Mouse (Mus musculus) intestine, embryonic 14.5 days (tissue): ENCODE data around the gene Fyb2. TPM values are rescaled to one million over a fixed set of nuclear protein-coding genes. Genes with fewer than 3 reads are reported as not detected.

ENCODE experiments used
- ATAC-seq: fragments of 200-750 bp; cut with Nextera tagmentation; replicated peaks from 2 replicates; pipeline ENCODE4 v1.8.0; 2017; ENCODE audit warnings: low read depth, moderate number of reproducible peaks, moderate TSS enrichment, moderate library complexity; ENCODE audit not compliant: low FRiP score, low TSS enrichment
- DNase-seq: peaks from one replicate; pipeline ENCODE4 v3.0.0-alpha.2; 2018; ENCODE audit warnings: low spot score
- H3K27ac ChIP-seq: fragments of 300-500 bp; sonication (generic); 2 replicates; pipeline ENCODE4 v1.5.1; 2014; ENCODE audit warnings: low read depth, mild to moderate bottlenecking, control low read depth
- H3K27me3 ChIP-seq: fragments of 300-500 bp; sonication (generic); replicated peaks from 2 replicates; pipeline ENCODE4 v1.6.1; 2014; ENCODE audit warnings: low read length, control low read depth; ENCODE audit not compliant: control insufficient read depth, insufficient read depth
- H3K36me3 ChIP-seq: fragments of 300-500 bp; sonication (generic); 2 replicates; pipeline ENCODE4 v1.6.1; 2014; ENCODE audit warnings: low read length, control low read depth; ENCODE audit not compliant: control insufficient read depth, insufficient read depth
- H3K4me1 ChIP-seq: fragments of 300-500 bp; sonication (generic); replicated peaks from 2 replicates; pipeline ENCODE4 v1.6.1; 2014; ENCODE audit warnings: low read length, control low read depth, mixed read lengths; ENCODE audit not compliant: control insufficient read depth, insufficient read depth
- H3K4me2 ChIP-seq: fragments of 300-500 bp; sonication (generic); 2 replicates; pipeline ENCODE4 v1.6.1; 2014; ENCODE audit warnings: low read length
- H3K4me3 ChIP-seq: fragments of 300-500 bp; sonication (generic); 2 replicates; pipeline ENCODE4 v1.5.1; 2014; ENCODE audit warnings: low read depth, low read length, control low read depth, mixed read lengths
- H3K9ac ChIP-seq: fragments of 300-500 bp; sonication (generic); 2 replicates; pipeline ENCODE4 v1.6.1; 2014; ENCODE audit warnings: mild to moderate bottlenecking, low read length
- H3K9me3 ChIP-seq: fragments of 300-500 bp; sonication (generic); 2 replicates; pipeline ENCODE4 v1.6.1; 2016; ENCODE audit warnings: low read length, control low read depth; ENCODE audit not compliant: control insufficient read depth
- WGBS: fragments of 180-500 bp; shearing (Covaris S2); extraction: QIAGEN DNeasy Blood & Tissue Kit; methylation state at CpG from one replicate; pipeline ENCODE4 v1.1.7; 2014; 5-methylcytosine and 5-hydroxymethylcytosine counted together
- polyA plus RNA-seq: library from polyadenylated mRNA; unstranded; fragments of >200 nt; fragmentation: Nextera tagmentation; extraction: Ambion mirVana; gene quantifications from 2 replicates; pipeline ENCODE4 v1.2.1, GENCODE M21; 2014

Fyb2 gene
- polyA plus RNA-seq, 1 experiment from 2014 or later = not detected

DNA sequence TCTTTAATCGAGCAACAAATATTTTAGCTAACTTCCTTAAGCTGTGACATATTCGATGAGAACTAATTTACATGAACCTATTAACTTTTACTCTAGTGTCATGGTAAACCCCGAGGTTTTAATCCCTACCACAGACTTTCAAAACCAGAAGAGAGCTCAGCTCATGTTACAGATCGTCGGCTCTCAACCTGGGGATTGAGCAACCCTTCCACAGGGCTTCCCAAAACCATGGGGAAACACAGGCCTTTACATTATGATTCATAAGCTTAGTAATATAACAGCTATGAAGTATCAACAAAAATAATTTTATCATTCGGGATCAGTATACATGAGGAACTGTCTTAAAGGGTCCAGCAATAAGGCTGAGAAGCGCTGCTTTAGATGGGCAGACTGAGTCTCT is 15.9 kb downstream of the Fyb2 start:
- WGBS = 88% methylated on average over 7 of the region's 7 CpGs
- H3K27me3 ChIP-seq = no peaks in the 10 kb centered on the region
- no peaks in the 10 kb centered on the region for H3K4me1 ChIP-seq
- H3K36me3 ChIP-seq = no peaks in the 10 kb centered on the region
- DNase-seq (no peak), ATAC-seq (no peak)
- no peak overlapping the region for H3K4me3 ChIP-seq
- H3K27ac ChIP-seq = no peak overlapping the region
- H3K9ac ChIP-seq = no peak overlapping the region
- no peaks in the 10 kb centered on the region for H3K9me3 ChIP-seq
- H3K4me2 ChIP-seq = no peak overlapping the region

GRCm38 (mm10) chr4:104933620-104934019 is 20.4 kb downstream of the Fyb2 start:
- H3K9me3 ChIP-seq = no peaks in the 10 kb centered on the region
- H3K27ac ChIP-seq = no peak overlapping the region
- no peak overlapping the region for H3K4me2 ChIP-seq
- no peak overlapping the region for H3K9ac ChIP-seq
- H3K27me3 ChIP-seq = no peaks in the 10 kb centered on the region
- ATAC-seq = no peak
- H3K4me1 ChIP-seq = no peaks in the 10 kb centered on the region
- H3K4me3 ChIP-seq = no peak overlapping the region
- DNase-seq = no peak
- no peaks in the 10 kb centered on the region for H3K36me3 ChIP-seq

DNA sequence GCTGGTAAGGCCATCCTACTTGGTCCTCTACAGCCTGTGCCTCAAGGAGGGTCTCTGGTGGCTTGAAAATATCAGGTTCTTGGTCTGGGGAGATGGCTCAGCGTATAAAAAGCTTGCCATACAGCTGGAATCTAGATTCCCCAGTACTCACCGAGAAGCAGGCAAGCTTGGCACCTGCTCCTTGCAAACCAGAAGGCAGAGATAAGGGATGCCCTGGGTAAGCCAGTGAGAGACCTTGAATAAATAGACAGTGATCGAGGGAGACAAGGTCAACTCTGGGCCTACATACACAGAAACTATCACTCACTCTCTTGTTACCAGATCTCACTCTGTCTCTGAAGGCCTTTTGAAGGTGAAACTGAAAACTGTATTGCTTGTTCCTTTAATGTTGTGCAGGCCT is 21.7 kb downstream of the Fyb2 start:
- no peak overlapping the region for H3K9ac ChIP-seq
- H3K27me3 ChIP-seq = no peaks in the 10 kb centered on the region
- 52% methylated on average over 3 of the region's 3 CpGs for WGBS
- no peaks in the 10 kb centered on the region for H3K9me3 ChIP-seq
- H3K4me1 ChIP-seq = no peaks in the 10 kb centered on the region
- H3K4me2 ChIP-seq = no peak overlapping the region
- no peak overlapping the region for H3K4me3 ChIP-seq
- ATAC-seq (no peak), DNase-seq (no peak)
- no peaks in the 10 kb centered on the region for H3K36me3 ChIP-seq
- no peak overlapping the region for H3K27ac ChIP-seq

DNA sequence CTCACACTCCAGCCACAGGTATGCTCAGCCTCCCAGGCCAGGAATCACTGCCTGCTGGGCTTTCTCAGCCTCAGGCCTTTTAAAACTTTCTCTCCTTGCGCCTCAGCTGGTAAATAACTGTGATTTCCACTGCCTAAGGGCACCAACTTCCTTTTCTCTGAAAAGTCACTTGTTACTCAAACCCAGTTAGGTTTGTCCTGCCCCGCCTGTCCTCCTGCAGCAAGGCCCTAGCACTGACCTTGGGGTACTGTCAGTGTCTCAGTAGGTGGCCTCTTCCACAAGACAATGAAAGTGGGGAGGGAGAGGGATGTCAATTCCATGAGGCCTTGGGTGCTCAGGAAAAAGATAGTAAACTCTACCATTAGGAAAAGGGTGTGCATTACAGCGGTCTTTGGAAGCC is 22.2 kb downstream of the Fyb2 start:
- ATAC-seq (no peak), DNase-seq (no peak)
- H3K4me1 ChIP-seq = no peaks in the 10 kb centered on the region
- 69% methylated on average over 3 of the region's 3 CpGs for WGBS
- H3K27me3 ChIP-seq = no peaks in the 10 kb centered on the region
- no peaks in the 10 kb centered on the region for H3K36me3 ChIP-seq
- H3K27ac ChIP-seq = no peak overlapping the region
- no peak overlapping the region for H3K4me2 ChIP-seq
- H3K9ac ChIP-seq = no peak overlapping the region
- H3K9me3 ChIP-seq = no peaks in the 10 kb centered on the region
- no peak overlapping the region for H3K4me3 ChIP-seq

- no peak for ATAC-seq
- Histone ChIP-seq H3K9ac (no peak overlapping the region), H3K9me3 (no peaks in the 10 kb centered on the region), H3K4me2 (no peak overlapping the region), H3K36me3 (no peaks in the 10 kb centered on the region), H3K4me1 (no peaks in the 10 kb centered on the region), H3K4me3 (no peak overlapping the region), H3K27ac (no peak overlapping the region), H3K27me3 (no peaks in the 10 kb centered on the region)
- WGBS = 38% methylated on average over 9 of the region's 9 CpGs
- DNase-seq = no peak
Observed at GRCm38 (mm10) chr4:104936011-104936410, 22.8 kb downstream of the Fyb2 start.

GRCm38 (mm10) chr4:104939535-104939934 is 26.3 kb downstream of the Fyb2 start:
- no peak overlapping the region for H3K4me3 ChIP-seq
- H3K9ac ChIP-seq = no peak overlapping the region
- H3K27ac ChIP-seq = no peak overlapping the region
- H3K4me2 ChIP-seq = no peak overlapping the region
- DNase-seq = no peak
- H3K9me3 ChIP-seq = no peaks in the 10 kb centered on the region
- ATAC-seq = no peak
- H3K4me1 ChIP-seq = no peaks in the 10 kb centered on the region
- no peaks in the 10 kb centered on the region for H3K36me3 ChIP-seq
- 71% methylated on average over 6 of the region's 6 CpGs for whole genome bisulfite sequencing
- H3K27me3 ChIP-seq = no peaks in the 10 kb centered on the region

GRCm38 (mm10) chr4:104941895-104942294 is 28.6 kb downstream of the Fyb2 start:
- Histone ChIP-seq H3K27ac (no peak overlapping the region), H3K36me3 (no peaks in the 10 kb centered on the region), H3K4me1 (no peaks in the 10 kb centered on the region), H3K27me3 (no peaks in the 10 kb centered on the region), H3K9me3 (no peaks in the 10 kb centered on the region), H3K9ac (no peak overlapping the region), H3K4me2 (no peak overlapping the region), H3K4me3 (no peak overlapping the region)
- DNase-seq = no peak
- 76% methylated on average over 1 of the region's 1 CpGs for WGBS
- ATAC-seq = no peak

DNA sequence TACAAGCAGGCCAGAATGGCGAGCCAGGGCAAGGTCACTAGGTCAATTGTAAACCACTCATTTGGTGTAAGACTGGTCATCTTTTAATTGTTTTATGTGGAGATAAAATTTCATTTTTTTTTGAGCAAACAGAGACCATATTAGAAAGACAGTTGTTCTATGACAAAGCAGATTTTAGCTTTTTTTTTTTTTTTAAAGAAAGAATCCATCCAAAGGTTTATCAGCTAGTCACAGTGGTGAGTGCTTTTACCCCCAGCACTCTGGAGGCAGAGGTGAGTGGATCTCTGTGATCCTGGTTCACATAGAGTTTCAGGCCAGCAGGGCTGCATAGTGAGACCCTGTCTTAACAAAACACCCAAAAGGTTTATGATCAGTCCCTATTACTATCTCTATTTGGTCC is 31.2 kb downstream of the Fyb2 start:
- no peaks in the 10 kb centered on the region for H3K27me3 ChIP-seq
- no peaks in the 10 kb centered on the region for H3K9me3 ChIP-seq
- H3K4me1 ChIP-seq = no peaks in the 10 kb centered on the region; the same call in 1 of the 2 replicates
- no peak overlapping the region for H3K4me3 ChIP-seq
- no peak for DNase-seq
- H3K36me3 ChIP-seq = no peaks in the 10 kb centered on the region
- ATAC-seq = no peak
- H3K4me2 ChIP-seq = no peak overlapping the region
- 68% methylated on average over 1 of the region's 1 CpGs for WGBS
- H3K9ac ChIP-seq = no peak overlapping the region
- no peak overlapping the region for H3K27ac ChIP-seq

DNA sequence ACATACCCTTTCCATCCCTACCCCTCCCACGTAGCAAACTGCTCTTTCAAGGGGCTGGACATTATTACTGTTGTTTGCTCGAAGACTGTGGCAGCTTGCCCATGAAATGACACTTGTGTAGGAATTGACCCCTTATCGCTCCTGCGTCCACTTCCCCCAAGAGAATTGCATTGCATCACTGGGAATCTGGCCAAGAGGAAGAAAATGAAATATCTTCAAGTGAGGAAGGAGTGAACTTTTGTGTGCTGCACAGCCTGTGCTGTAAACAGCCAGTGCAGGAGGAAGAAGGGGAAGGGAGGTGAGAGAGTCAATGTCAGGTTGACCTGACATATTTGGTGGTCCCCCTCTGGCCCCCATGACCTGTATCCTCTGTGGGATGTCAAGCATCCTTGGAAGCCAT is 35.6 kb downstream of the Fyb2 start:
- Histone ChIP-seq H3K27ac (no peak overlapping the region), H3K9me3 (no peaks in the 10 kb centered on the region), H3K4me1 (no peaks in the 10 kb centered on the region; the same call in 1 of the 2 replicates), H3K9ac (no peak overlapping the region), H3K4me3 (no peak overlapping the region), H3K27me3 (no peaks in the 10 kb centered on the region), H3K4me2 (no peak overlapping the region), H3K36me3 (no peaks in the 10 kb centered on the region)
- ATAC-seq (no peak), DNase-seq (no peak)
- 55% methylated on average over 4 of the region's 4 CpGs for WGBS
